Mouse (Mus musculus) midbrain, postnatal 0 days (tissue): ENCODE data around the gene Hist1h2ba. TPM values are rescaled to one million over a fixed set of nuclear protein-coding genes. Genes with fewer than 3 reads are reported as not detected.

Experiments used
- ATAC-seq: fragments of 200-750 bp; cut with Nextera tagmentation; 2 replicates; pipeline ENCODE4 v1.8.0; 2017; ENCODE audit warnings: moderate number of reproducible peaks, mild to moderate bottlenecking, moderate TSS enrichment, moderate library complexity; ENCODE audit not compliant: low FRiP score
- DNase-seq: peaks from one replicate; pipeline ENCODE4 v3.0.0-alpha.2; 2015; ENCODE audit warnings: low spot score
- H3K27ac ChIP-seq: fragments of 300-500 bp; sonication (generic); 2 replicates; pipeline ENCODE4 v1.5.1; 2014; ENCODE audit warnings: low read depth, mild to moderate bottlenecking, low read length, mixed read lengths
- H3K27me3 ChIP-seq: fragments of 300-500 bp; sonication (generic); 2 replicates; pipeline ENCODE4 v1.6.1; 2014; ENCODE audit warnings: low read length, control low read depth, mixed read lengths; ENCODE audit not compliant: insufficient read depth
- H3K36me3 ChIP-seq: fragments of 300-500 bp; sonication (generic); 2 replicates; pipeline ENCODE4 v1.6.1; 2014; ENCODE audit warnings: low read length, control low read depth, mixed read lengths; ENCODE audit not compliant: insufficient read depth
- H3K4me1 ChIP-seq: fragments of 300-500 bp; sonication (generic); 2 replicates; pipeline ENCODE4 v1.6.1; 2014; ENCODE audit warnings: mild to moderate bottlenecking, control low read depth, antibody characterized with exemption, low read length, mixed read lengths; ENCODE audit not compliant: insufficient read depth
- H3K4me2 ChIP-seq: fragments of 300-500 bp; sonication (generic); 2 replicates; pipeline ENCODE4 v1.6.1; 2014; ENCODE audit warnings: low read depth, mild to moderate bottlenecking, low read length, mixed read lengths; ENCODE audit not compliant: poor library complexity, severe bottlenecking
- H3K4me3 ChIP-seq: fragments of 300-500 bp; sonication (generic); 2 replicates; pipeline ENCODE4 v1.5.1; 2014; ENCODE audit warnings: low read depth, mild to moderate bottlenecking, low read length, moderate library complexity
- H3K9ac ChIP-seq: fragments of 300-500 bp; sonication (generic); replicated peaks from 2 replicates; pipeline ENCODE4 v1.6.1; 2014; ENCODE audit warnings: mild to moderate bottlenecking, low read length, moderate library complexity, mixed read lengths; ENCODE audit not compliant: poor library complexity, severe bottlenecking
- H3K9me3 ChIP-seq: fragments of 300-500 bp; sonication (generic); 2 replicates; pipeline ENCODE4 v1.6.1; 2016; ENCODE audit warnings: low read length, control low read depth
- CTCF ChIP-seq: IDR thresholded peaks from 2 replicates; pipeline ENCODE4 v1.5.1; 2016; ENCODE audit warnings: antibody characterized with exemption, mild to moderate bottlenecking
- WGBS: fragments of 180-500 bp; shearing (Covaris S2); extraction: QIAGEN DNeasy Blood & Tissue Kit; methylation state at CpG from one replicate; pipeline ENCODE4 v1.1.7; 2014; 5-methylcytosine and 5-hydroxymethylcytosine counted together
- polyA plus RNA-seq: library from polyadenylated mRNA; unstranded; fragments of >200 nt; fragmentation: Nextera tagmentation; extraction: Ambion mirVana; gene quantifications from 2 replicates; pipeline ENCODE4 v1.2.1, GENCODE M21; 2015
- total RNA-seq: library from RNA; depleted of rRNA; stranded (reverse); fragments of >200 nt; gene quantifications from 2 replicates; pipeline ENCODE4 v1.2.3, GENCODE M21; 2014

Hist1h2ba gene
- total and polyA plus RNA-seq, 2 experiments from 2014 or later: not detected

GRCm38 (mm10) chr13:23930904-23931303, 3.1 kb downstream of the Hist1h2ba start:
- no peaks in the 10 kb centered on the region for H3K9me3 ChIP-seq
- no peaks in the 10 kb centered on the region for H3K36me3 ChIP-seq
- WGBS: 67% methylated on average over 11 of the region's 11 CpGs
- ATAC-seq: no peak
- no peak overlapping the region for H3K4me2 ChIP-seq
- no peak overlapping the region for H3K4me3 ChIP-seq
- H3K27ac ChIP-seq: no peak overlapping the region
- H3K9ac ChIP-seq: no peak overlapping the region
- no peaks in the 10 kb centered on the region for H3K27me3 ChIP-seq
- H3K4me1 ChIP-seq: no peaks in the 10 kb centered on the region
- no peak for DNase-seq
- no peak for TF ChIP-seq CTCF

- no peaks in the 10 kb centered on the region for H3K27me3 ChIP-seq
Measured at GRCm38 (mm10) chr13:23930461-23930860, 3.5 kb downstream of the Hist1h2ba start.

GRCm38 (mm10) chr13:23928637-23929036, 5.3 kb downstream of the Hist1h2ba start:
- WGBS: 74% methylated on average over 3 of the region's 3 CpGs
- Histone ChIP-seq H3K4me1 (no peaks in the 10 kb centered on the region), H3K9me3 (no peaks in the 10 kb centered on the region), H3K27me3 (no peaks in the 10 kb centered on the region), H3K36me3 (no peaks in the 10 kb centered on the region), H3K27ac (no peak overlapping the region), H3K4me2 (no peak overlapping the region), H3K4me3 (no peak overlapping the region), H3K9ac (no peak overlapping the region)
- TF ChIP-seq CTCF: no peak
- ATAC-seq (no peak), DNase-seq (no peak)

More at GRCm38 (mm10) chr13:23930461-23930860, 3.5 kb downstream of the Hist1h2ba start:
- Histone ChIP-seq H3K9ac (no peak overlapping the region), H3K4me2 (no peak overlapping the region), H3K9me3 (no peaks in the 10 kb centered on the region), H3K36me3 (no peaks in the 10 kb centered on the region), H3K4me3 (no peak overlapping the region), H3K4me1 (no peaks in the 10 kb centered on the region), H3K27ac (no peak overlapping the region)
- TF ChIP-seq CTCF: no peak
- ATAC-seq: no peak
- DNase-seq: no peak
- WGBS: 94% methylated on average over 9 of the region's 9 CpGs

GRCm38 (mm10) chr13:23925792-23926191, 8.2 kb downstream of the Hist1h2ba start:
- Histone ChIP-seq H3K4me1 (no peaks in the 10 kb centered on the region), H3K27ac (no peak overlapping the region), H3K9me3 (no peaks in the 10 kb centered on the region), H3K4me3 (no peak overlapping the region), H3K9ac (no peak overlapping the region), H3K36me3 (no peaks in the 10 kb centered on the region), H3K4me2 (no peak overlapping the region), H3K27me3 (no peaks in the 10 kb centered on the region)
- WGBS: 79% methylated on average over 2 of the region's 2 CpGs
- ATAC-seq: no peak
- no peak for TF ChIP-seq CTCF
- DNase-seq: no peak

- ATAC-seq (no peak), DNase-seq (no peak)
- Histone ChIP-seq H3K4me1 (no peaks in the 10 kb centered on the region), H3K27ac (no peak overlapping the region), H3K9ac (no peak overlapping the region), H3K27me3 (no peaks in the 10 kb centered on the region), H3K36me3 (no peaks in the 10 kb centered on the region), H3K9me3 (no peaks in the 10 kb centered on the region), H3K4me3 (no peak overlapping the region), H3K4me2 (no peak overlapping the region)
- WGBS: 82% methylated on average over 4 of the region's 4 CpGs
- no peak for TF ChIP-seq CTCF
Measured at GRCm38 (mm10) chr13:23917674-23918073, 16.3 kb downstream of the Hist1h2ba start.

- Histone ChIP-seq H3K4me2 (no peak overlapping the region), H3K4me1 (no peaks in the 10 kb centered on the region), H3K36me3 (no peaks in the 10 kb centered on the region), H3K27ac (no peak overlapping the region), H3K27me3 (no peaks in the 10 kb centered on the region), H3K4me3 (no peak overlapping the region), H3K9ac (no peak overlapping the region), H3K9me3 (no peaks in the 10 kb centered on the region)
- no peak for TF ChIP-seq CTCF
- ATAC-seq (no peak), DNase-seq (no peak)
- 100% methylated on average over 1 of the region's 1 CpGs for WGBS
Measured at GRCm38 (mm10) chr13:23916132-23916531, 17.8 kb downstream of the Hist1h2ba start.
